Mouse (Mus musculus) heart, adult 8-10 months (tissue): ENCODE results near the gene Btbd35f21. TPM values are rescaled to one million over a fixed set of nuclear protein-coding genes. Genes with fewer than 3 reads are reported as not detected.
"Not testable (repeated sequence)": the region's sequence is repeated elsewhere in the genome, so short reads cannot be mapped to it uniquely, and the experiment has no call there.

Experiments
- DNase-seq: peaks from one replicate; pipeline ENCODE4 v3.0.0; 2022; ENCODE audit warnings: low spot score
- total RNA-seq, 4 experiments: library from RNA; stranded (reverse); gene quantifications; 2 replicates each; pipeline ENCODE4 v1.2.4; 2022

Gene Btbd35f21
- not detected for total RNA-seq

DNA sequence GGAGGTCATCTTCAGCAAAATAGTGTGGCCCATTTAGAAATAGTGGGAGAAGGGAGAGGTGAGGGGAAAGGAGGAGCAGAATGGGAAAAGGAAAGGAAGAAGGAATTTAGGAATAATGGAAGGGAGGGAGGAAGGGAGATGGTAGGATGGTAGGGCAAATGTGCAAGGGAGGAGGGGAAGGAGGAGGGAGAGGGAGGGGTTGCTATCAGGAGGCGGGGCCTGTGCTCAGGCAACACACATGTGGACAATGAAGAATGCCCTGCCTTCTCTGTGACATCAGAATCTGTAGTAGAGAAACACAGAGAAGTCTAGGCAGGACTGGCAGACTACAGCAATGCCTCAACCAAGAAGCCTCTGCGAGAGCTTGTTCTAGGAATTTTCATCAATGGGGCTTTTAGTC is at the start of gene Btbd35f21:
Gene Btbd35f21, plus strand, starts transcription at position 301 of the 400 bp plus-strand sequence.
- DNase-seq, result not testable (repeated sequence)

Other genes starting within 250 kb of the Btbd35f21 start
- not detected for gene Btbd35f1, start 166.1 kb upstream of the Btbd35f21 start, total RNA-seq
- not detected for gene Gm5926, start 75.4 kb upstream of the Btbd35f21 start, total RNA-seq
- gene Btbd35f30, start 168.5 kb downstream of the Btbd35f21 start, total RNA-seq, result not detected
- not detected for gene Gm21789, start 215.7 kb downstream of the Btbd35f21 start, total RNA-seq
- not detected for gene Btbd35f5, start 247.8 kb downstream of the Btbd35f21 start, total RNA-seq